Mouse (Mus musculus): Measurements from ENCODE around the gene Ficd.

DNA sequence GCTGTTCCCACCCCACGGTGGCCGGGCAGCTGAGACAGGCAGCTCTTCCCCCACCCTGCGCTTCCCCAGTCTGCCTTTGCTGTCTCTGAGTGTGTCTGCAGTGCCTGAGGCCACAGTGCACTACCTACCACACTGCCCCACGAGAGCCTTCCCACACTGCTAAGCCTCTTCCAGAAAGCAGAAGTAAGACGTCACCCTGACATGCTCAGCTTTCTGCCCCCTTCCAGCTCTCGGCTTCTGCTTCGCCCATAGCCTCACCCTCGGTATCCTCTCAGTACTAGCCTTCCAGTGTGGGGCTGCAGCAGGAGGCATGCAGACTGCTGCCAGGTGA is 41.3 kb downstream of the Ficd start:
- TF ChIP-seq USF1 (IDR thresholded peaks at IDR 0.05; ENCODE audit: low read depth): no peak
- no peak for TF ChIP-seq MYOG (IDR thresholded peaks at IDR 0.05; ENCODE audit: control insufficient read depth in 1 of 3, insufficient read depth in 1 of 3, insufficient read length in 2 of 3, low read depth in 2 of 3)
- no peak for TF ChIP-seq POLR2A (IDR thresholded peaks at IDR 0.05; ENCODE audit: insufficient read length, low read depth)
- TF ChIP-seq MAX (IDR thresholded peaks at IDR 0.05; ENCODE audit: low read depth): no peak
- TF ChIP-seq POLR2AphosphoS2 (IDR thresholded peaks at IDR 0.05; ENCODE audit: insufficient read length, low read depth): no peak
- no peak for TF ChIP-seq TCF3 (IDR thresholded peaks at IDR 0.05; ENCODE audit: insufficient read length, low read depth)
- TF ChIP-seq TCF12 (IDR thresholded peaks at IDR 0.05; ENCODE audit: insufficient read depth, poor library complexity, severe bottlenecking): no peak
- TF ChIP-seq MYOD1 (IDR thresholded peaks at IDR 0.05; ENCODE audit: control insufficient read depth in 1 of 3, insufficient read length in 2 of 3, low read depth in 2 of 3): no peak
